Mouse (Mus musculus) lung, adult 18-20 months (tissue): ENCODE results near the gene Atp1b1.
A peak's percentile ranks its signal among the peaks of the same experiment; 100 is the strongest.

ENCODE experiments used
- DNase-seq, 2 experiments: peaks; one replicate each; pipeline ENCODE4 v3.0.0; 2022; ENCODE audit warnings: mixed read lengths in 2 of 2

The Atp1b1 gene

DNA sequence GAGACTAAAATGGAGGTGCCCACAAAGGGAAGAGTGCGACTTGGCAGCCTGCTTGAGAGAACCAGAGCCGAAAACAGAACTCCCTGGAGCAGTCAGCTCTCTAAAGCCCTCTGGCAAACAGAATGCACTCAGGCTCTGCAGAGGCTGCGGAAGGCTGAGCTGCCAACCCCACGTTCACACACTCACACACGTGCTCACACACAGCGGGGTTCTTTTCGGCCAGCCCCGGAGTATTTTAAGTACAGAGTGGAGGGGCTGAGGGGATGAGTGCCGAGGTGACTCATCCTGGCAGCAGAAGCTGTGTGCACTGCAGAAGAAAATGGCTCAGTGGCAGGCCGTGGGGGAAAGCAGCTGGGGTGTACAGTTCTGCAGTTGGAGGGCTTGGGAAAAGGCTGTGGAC is 3.6 kb upstream of the Atp1b1 start:
- DNase-seq = peak; percentile 47 to 64

DNA sequence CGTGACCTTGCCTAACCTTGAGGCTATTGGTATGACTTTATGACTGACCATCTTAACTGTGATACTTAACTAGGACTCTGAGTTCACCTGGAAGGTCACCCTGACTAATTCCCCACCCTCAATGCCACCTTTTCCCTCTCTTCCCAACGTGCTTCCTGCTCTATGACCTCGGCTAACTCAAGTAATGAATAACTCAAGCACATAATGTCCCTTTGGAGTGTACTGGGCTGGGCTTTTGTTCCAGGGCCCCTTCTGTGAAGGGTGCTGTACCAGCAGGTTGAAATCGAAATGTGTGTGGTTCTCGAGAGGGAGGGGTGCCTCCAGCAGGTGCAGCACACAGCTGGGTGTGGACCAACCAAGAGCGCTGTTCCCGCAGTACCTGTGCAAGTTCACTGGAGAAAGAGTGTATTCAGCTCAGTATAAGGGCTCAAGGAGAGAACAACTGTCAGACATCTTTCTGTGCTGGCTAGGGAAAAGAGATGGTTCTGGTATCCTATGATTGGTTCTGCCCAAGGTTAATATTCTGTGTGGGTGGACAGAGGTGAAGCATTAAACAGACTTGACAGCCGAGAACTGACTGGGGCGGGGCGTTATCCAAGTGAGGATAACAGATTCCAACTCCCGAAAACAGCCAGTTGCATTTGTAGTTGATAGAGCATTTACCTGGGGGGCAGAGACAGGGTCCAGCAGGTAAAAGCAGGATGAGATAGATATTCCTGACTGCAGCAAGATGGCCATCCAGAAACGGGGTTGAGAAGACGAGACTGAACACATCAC is 3.0 kb upstream of the Atp1b1 start:
- DNase-seq = peak; percentile 70 to 83

DNA sequence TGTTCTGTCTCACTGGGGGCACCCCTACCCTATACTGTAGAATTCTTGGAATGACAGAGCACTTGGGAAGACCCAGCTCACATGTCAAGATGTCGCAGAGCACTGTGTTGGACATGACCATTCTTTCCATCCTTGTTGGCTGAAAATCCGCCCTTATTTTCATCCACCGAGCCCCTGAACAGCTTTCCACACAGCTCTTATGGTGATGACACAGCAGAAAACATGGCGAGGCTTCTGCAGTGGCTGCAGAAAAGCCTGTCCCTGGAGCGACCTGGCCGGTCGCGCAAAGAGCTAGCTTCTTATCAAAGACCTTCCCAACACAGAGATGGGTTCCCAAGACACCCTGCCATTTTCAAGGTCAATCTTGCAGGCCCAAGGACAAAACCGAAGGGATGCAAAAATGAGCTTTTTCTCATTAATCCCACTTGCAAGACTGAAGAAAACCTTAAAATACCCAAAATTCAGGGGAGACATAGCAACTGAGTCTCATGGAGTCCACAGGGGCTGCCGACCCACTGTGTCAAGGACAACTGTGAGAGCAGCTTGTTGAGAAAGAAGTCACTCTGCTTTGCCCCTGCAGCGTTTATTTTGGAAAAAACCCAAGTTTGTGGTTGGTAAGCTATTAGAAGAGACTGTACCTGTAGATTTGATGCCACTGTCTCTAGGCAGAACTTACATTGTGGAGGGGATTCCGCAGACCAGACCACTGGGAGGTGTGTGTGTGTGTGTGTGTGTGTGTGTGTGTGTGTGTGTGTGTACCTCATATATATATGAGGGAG is 1.2 kb upstream of the Atp1b1 start:
- DNase-seq = peak in 1 of 2 experiments; percentile 53

DNA sequence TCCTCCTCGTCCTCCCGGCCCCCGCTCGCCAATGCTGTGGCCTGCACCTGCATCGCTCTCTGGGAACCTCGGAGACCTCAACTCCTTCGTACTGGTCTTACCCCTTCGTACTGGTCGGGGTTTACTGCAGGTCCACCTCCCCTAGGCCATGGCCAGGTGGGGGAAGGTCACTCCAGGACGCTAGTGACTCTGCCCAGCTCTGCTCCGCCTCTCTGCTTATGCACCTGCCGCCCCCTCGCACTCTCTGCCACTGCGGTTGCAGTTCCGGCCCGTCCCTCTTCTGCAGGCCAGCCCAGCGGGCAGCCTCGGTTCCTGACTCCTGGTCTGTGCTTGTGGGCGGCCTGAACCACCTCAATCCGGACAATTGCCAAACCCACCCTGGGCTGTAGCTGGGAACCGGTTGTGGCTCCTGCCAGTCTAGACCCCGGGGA is 481 bp upstream of the Atp1b1 start:
- DNase-seq = peak; percentile 86 to 91

DNA sequence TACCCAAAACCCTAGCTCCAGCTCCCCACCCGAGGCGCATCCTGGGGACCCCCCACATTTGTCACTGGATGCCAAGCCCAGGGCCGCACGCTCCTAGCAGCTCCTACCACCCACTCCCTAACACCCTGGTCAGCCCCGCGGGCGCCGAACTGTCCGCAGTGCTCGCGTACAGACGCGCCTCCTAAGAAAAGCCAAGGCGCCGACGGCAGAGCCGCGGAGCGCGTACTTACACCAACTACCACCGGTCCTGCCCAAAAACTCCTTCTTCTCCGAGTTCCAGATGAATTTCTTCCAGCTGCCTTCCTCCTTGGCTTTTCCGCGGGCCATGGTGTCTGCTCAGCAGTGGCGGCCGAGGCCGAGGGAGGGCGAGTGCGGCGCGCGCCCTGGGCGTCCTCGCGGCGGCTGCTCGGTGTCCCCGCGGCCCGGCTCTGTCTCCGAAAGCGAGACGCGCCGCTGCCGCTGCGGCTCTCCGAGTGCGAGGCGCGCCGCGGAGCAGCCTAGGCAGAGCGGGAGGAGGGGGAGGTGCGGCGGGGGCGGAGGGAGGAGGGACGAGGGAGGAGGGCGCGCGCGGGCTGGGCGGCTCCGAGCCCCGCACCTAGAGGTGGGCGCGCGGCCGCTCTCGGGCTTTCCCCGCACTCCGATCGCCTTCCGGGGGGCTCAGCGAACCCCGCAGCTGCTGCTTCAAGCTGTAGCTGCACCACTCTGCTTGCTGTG is 467 bp downstream of the Atp1b1 start:
- peak; percentile 56 to 63 for DNase-seq

DNA sequence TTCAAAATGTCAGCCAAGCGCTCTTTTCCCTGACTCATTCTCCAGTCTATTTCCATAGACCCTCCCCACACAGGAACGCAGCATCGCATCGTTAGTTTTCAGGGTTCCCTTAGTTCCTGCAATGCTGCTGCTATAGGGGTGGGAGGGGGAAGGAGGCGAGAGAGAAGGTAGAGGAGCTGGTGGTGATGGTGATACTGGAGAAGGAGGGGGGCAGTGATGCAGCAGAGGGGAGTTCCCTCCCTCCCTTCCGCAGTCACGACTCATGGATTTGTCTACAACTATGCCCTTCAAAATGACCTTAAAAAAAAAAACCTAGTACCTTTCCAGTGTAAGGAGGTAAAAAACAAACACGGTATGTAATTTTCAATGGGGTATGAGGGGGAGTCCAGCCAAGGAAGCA is 1.4 kb downstream of the Atp1b1 start:
- DNase-seq = no peak

DNA sequence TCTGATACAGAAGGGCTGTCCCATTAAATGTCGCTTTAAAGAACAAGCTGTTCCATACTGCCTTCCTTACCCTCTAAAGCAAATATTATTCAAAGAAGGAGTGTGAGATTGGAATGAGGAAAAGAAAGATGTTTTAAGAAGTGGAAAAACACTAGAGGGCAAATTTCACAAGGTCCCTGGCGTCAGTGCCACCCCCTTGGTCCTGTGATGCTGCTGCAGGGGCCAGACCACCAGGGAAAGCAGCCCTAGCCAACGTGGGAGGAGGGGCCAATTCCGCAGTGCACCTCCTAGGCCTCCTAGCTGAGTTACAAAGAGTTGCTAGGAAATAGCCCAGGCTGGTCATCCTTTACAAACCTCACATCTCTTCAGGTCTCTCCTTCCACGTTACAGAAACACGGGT is 2.1 kb downstream of the Atp1b1 start:
- peak; percentile 80 to 88 for DNase-seq

DNA sequence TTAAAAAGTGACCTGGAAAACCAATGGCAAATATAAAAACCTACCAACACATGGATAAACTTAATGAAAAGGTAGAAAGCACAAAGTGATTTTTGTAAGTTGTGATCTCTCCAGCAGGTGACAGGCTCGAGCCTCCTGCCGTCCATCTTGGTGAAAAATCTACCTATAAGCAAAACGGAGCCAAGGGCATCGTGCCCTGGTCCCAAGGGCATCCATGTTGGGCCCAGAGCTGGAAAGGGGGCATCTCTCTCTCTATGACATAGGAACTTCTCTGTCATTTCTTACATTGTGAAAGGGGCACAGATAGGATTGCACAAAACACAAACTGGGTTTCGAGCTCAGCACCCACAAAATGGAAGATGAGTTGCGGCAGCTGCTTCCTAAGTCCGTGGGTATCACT is 2.5 kb downstream of the Atp1b1 start:
- DNase-seq = peak; percentile 35 to 38

DNA sequence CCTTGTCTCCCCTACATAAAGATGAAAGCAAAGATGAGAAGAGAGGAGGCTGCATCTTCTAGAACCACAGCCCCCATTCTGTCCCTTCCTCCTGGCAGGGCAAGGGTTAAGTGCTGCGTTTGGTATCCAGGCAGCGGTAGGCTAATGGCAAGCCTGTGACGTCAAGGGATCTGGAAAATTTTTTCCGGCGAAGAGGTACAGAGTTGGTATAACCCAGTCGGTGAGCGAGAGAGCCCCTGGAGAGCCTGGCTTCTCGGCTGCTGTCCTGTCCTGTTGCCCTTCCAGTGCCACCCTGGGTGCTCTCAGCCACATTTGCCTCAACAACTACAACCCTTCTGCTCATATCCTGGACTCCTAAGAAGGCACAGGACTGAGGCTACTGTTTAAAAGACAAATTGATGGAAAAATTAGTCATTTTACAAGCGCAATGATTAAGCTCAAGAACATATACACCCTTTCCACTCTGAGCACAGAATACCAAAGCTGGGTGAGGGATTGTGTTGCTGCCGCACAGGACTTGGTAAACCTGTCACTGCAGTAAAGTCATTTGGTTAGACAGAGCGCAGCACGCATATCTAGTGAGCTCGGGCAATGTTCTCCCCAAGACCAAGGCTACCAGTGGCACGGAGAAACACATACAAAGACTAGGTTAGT is 3.3 kb downstream of the Atp1b1 start:
- peak; percentile 58 to 76 for DNase-seq

DNA sequence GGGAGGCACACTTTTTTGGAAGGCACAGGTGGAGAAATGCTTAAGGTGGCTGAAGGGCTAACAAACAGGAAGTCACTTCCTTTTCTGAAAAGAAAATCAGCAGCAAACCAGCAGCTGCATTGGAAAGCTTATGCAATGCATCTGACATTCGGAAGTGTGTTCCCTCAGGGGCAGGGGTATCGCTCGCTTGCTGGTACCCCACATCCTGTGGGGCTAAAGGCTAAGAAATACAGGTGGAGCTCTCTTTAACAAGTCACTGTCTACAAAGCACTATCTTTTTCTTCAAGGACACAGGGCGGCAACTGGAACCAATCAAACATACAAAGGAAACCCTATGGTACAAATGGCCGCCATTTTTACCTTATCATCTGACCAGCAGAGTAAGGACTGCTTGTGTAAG is 4.4 kb downstream of the Atp1b1 start:
- no peak for DNase-seq

DNA sequence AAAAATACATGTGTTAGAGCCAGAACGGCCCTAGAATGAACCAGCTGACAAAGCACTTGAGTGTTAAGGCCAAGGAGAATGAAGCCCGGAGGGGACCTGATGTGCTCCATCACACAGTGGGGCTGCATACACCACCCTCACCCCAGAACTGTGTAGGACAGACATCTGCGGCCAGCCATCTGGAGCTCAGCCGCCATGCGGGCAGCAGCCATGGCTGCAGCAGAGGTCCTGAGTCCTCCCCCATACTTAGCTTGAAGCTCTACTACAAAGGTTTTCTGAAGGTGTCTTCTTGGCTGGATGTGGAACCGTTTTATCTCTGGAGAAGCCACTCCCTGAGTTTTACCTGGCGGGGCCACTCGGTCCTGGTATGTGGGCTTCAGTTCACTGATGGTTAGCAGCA is 5.0 kb downstream of the Atp1b1 start:
- no peak for DNase-seq

DNA sequence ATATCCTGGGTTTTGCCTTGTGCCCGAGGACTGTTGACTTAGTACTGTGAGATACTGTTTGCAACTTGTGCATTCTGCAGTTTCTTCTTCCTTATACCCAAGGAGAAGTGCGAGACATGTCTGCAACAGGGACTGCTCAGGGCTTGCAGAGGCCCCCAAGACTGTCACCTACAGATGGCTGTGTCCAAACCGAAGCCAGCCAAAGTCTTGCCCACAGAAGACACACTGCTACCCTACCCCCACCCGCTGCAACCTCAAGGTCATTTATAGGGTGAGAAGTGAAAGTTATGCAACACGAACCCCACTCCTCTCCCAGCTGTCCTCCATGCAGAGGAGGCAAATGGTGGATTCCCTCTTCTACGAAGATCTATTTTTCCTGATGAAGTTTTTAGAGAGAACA is 5.6 kb downstream of the Atp1b1 start:
- no peak for DNase-seq

DNA sequence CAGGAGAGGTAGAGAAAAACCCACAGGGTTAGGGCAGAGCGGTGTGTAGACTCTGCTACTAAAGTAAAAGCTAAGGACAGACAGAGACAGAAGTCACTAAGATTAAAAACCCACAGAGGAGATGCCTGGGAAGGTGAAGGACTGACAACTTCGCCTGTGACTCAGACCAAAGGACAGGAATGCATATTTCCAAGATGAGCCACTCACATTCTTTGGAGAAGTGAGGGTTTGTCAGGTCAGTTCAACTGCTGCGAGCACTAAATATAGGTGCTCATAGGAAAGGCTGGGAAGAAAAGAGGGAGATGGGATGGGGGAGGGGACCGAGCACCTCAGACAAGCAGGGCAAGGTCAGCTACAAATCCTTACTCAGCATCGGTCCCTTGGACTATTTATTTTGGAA is 6.8 kb downstream of the Atp1b1 start:
- DNase-seq = no peak

DNA sequence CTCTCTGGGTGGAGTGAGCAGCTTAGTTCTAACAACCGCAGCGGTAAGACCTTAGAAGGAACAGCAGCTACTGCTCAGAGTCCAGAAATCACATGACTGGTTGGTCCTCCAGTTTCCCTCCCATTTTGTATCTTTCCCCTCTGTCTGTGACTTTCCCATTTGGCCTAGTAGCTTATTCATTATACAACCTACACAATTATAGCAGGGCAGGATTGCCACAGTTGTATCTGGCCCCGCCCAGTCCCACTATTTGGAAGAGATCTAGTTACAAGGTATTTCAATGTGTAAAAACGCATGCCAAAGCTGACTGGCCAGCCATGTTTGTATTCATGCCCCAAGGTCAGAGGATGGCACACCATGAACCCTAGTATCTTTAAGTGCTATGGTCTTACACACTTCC is 7.5 kb downstream of the Atp1b1 start:
- no peak for DNase-seq

DNA sequence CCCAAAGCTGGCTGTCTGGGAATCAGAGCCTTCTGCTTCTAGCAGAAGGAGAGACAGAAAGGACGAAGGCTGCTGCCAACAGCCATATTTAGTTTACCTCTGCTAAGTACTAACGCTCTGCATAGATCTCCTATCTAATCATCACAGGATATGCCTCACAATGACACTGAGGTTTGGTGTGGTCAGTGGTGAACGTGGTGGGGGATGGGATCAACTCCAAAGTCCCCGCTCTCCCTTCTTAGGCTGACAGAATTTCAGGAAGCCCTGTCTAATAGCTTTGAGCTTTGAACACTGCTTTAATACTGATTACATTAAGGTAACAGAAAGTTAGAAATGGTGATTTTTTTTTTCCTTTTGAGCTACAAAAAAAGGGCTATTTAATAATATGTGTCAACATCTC is 7.9 kb downstream of the Atp1b1 start:
- DNase-seq = no peak

DNA sequence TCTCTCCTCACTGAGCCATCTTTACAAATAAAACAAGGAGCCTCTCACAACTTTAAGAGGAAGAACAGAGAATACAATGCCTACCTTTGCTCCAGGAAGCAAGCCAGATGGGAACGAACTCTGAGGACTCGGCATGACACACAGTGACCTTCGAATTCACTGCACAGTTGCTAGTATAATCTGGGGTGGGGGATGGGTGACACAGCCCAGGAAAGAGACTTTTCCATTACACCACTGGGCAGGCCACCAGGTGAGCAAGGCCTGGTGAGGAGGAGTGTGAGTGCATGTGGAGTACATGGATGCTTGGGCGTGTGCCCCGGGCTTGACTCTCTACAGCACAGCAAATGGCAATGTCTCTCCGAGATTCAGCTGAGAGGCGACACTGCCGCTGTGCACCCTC is 8.5 kb downstream of the Atp1b1 start:
- DNase-seq = no peak

DNA sequence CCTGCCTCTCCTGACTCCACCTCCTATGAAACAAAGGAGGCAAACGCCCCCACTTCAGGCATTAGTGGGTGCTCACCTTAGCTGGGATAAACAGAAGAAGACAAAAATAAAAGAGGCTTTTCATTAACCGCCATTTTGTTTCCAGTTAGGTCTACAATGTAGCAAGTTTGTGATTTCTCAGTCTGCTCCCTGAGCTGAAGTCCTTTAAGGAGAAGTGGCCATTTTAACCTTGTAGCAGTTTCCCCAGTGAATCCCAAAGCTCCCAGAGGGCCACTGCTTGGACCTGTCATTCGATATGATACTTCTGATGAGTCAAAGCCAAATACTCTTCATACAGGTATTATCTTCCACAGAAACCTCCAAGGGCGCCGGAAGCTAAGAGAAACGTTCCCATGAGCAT is 10.6 kb downstream of the Atp1b1 start:
- no peak for DNase-seq

DNA sequence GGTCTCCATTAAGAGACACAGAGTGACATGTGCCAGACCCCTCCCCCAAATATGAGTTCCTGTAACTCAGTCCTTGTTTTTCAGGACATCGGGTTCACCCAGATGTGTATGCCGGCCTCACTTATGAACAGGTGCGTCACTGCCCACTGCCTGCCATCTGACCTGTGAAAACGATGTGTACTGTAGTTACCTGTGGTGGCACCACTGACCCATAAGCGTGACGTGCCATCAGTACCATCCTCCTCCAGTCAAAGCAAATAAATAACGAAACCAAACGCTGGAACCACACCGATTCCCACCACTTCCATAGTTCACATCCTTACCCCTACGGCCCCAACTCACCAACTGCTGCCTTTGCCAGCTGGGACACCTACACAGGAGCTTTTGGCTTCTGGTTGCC is 11.6 kb downstream of the Atp1b1 start:
- no peak for DNase-seq

DNA sequence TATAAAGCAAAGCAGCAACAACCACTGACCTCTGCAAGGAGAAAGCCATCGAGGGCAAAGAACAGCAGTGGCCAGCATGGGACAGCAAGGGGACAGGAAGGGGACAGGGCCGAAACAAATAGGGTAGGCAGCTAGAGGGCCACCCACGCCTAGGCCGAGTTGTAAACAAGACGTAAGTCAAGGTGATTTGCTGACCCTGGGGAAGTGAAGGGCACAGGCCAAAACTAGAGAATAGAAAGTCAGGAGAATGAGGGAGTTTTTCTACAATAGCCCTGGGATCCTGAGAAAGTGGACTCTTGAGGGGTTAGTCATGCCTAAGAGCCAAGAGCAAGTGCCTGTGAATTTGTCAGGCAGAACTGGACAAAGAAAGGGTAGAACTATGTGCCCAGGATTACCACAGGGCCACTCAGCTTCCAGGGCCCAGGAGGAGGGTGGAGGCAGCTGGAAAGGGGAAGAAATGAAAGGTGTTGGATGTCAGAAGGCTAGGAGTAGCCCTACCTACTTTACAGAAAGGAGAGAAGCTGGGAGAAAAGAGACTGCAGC is 12.5 kb downstream of the Atp1b1 start:
- no peak for DNase-seq

DNA sequence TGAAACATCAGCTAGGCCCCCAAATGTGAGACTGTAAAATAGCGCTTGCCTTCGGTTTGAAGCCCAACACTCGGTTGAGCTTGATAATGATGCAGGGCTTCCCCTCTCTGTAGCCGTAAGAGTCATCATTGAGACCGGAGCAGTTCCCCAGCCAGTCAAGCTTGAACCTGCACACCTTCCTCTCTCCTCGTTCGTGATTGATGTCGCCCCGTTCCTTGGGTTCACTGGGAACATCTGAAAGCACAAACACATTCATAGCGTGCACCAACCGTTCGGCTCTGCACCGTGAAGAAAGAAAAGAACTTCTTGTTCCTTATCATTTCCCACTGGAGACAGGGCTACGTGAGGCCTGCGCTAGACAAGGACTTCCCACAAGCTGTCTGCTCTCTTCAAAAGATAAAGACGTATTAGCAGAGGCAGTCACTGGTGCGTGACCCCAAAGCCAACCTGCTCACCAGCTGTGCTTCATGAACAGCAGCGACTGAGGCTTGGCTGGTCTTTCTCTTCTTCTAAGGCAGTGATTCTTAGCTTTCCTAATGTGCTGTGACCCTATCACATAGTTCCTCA is 16.7 kb downstream of the Atp1b1 start:
- no peak for DNase-seq

DNA sequence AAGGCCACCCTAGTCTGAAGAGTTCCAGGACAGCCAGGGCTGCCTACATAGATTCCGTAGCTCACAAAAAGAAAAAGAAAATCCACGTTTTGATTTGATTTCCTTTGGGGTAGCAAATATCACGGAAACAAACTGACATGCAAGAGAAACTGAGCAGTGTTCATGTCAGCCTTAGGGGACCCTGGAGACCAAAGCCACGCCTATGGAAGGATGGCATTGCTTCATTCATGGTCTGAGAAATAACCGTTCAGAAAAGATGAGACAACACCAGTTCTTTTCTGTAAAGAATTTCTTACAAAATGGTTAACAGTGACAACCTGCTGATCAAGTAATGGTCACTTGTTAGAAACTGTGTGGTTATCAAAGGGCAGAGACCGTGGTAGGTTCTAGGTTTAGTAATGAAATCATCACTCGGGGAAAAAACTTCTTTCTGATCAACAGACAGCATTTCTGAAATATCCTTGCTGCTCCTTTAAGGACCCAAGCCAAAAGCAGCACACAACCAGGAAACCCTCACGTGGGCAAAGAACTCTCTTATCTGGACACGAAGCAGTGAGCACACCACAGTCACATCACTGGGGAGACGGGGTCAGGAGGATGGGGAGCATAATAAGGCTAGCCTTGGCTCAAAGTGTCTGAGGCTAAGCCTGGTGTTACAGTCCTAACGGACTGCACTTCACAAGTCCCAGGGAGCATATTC is 17.3 kb downstream of the Atp1b1 start:
- no peak for DNase-seq

DNA sequence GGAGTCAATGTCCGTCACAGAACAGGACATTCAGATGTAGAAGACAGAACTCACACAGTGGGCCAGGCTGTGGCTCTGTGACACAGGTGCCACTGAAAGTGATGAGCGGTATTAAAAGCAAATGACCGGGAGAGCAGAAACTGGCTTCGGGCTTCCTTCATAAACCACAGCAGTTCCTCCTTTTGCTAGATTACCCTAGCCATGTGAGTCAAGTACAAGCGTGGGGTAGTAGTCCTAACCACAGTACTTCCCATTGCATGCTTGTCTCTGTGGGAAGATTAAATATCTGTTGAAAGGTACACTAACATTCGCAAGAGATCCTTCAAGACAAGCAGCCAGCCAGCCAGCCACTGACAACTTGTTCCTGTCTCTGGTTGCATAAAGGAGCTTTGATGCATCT is 17.9 kb downstream of the Atp1b1 start:
- no peak for DNase-seq
